Mouse (Mus musculus) lung, adult 2 months (tissue): ENCODE results near the gene Sprr3.

Source experiments
- CTCF ChIP-seq: fragments of 200-500 bp; IDR thresholded peaks from 2 replicates; pipeline ENCODE4 v1.5.1; 2011; ENCODE audit warnings: mild to moderate bottlenecking, low read length, control low read depth; ENCODE audit not compliant: insufficient read depth
- POLR2A ChIP-seq: fragments of 200-500 bp; IDR thresholded peaks from 2 replicates; pipeline ENCODE4 v1.6.1; 2011; ENCODE audit warnings: low read depth, mild to moderate bottlenecking, control low read depth, low read length, borderline replicate concordance; ENCODE audit errors: extremely low read depth

DNA sequence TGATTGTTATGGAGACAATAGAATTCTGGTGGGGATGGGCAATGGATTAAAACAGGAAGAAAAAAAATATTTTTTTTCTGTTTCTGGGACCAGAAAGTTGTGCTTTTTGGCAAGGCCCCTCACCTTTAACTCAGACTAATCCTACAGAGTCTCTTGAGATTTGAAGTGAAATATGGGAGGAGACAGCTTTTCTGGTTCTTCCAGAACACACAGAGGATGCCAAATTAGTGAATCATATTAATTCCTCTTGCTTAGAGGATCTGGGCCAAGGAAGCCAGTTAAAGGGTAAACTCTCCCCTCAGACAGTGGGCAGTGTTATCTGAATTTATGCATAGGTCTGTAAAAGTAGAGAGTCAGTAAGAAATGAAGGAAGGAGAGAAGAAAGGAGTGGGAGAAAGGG lies 8.9 kb upstream of the Sprr3 start:
- no peak for TF ChIP-seq CTCF
- TF ChIP-seq POLR2A: no peak
